Mouse (Mus musculus) urinary bladder, postnatal 25 days (tissue): ENCODE measurements at regions not wholly inside any gene's neighbourhood (a gene's known extent, or its start where the extent isn't known, plus 50 kb on each side); places are given as distances from the start of the nearest gene placed in this dataset.
"Not testable (repeated sequence)": the region's sequence is repeated elsewhere in the genome, so short reads cannot be mapped to it uniquely, and the experiment has no call there.

Source experiments
- DNase-seq: peaks from one replicate; pipeline ENCODE4 v3.0.0; 2022; ENCODE audit warnings: low spot score

GRCm38 (mm10) chr11:7705312-7705764 is 491.6 kb upstream of the Igfbp3 start:
- no peak for DNase-seq

- no peak for DNase-seq
Observed at GRCm38 (mm10) chr11:7697591-7697990, 483.9 kb upstream of the Igfbp3 start.

GRCm38 (mm10) chr11:7689701-7690100 is 476.0 kb upstream of the Igfbp3 start:
- DNase-seq, result not testable (repeated sequence)

- no peak for DNase-seq
Observed at GRCm38 (mm10) chr11:7672821-7673220, 459.1 kb upstream of the Igfbp3 start.

- no peak for DNase-seq
Observed at GRCm38 (mm10) chr11:7630637-7631036, 416.9 kb upstream of the Igfbp3 start.

- DNase-seq, result no peak
Observed at GRCm38 (mm10) chr11:7625256-7625655, 411.5 kb upstream of the Igfbp3 start.

- no peak for DNase-seq
Observed at GRCm38 (mm10) chr11:7620320-7620719, 406.6 kb upstream of the Igfbp3 start.

- DNase-seq, result no peak
Observed at GRCm38 (mm10) chr11:7610752-7611151, 397.0 kb upstream of the Igfbp3 start.

- no peak for DNase-seq
Observed at GRCm38 (mm10) chr11:7609921-7610320, 396.2 kb upstream of the Igfbp3 start.

GRCm38 (mm10) chr11:7606652-7607051 is 392.9 kb upstream of the Igfbp3 start:
- no peak for DNase-seq

- no peak for DNase-seq
Observed at GRCm38 (mm10) chr11:7592010-7592409, 378.3 kb upstream of the Igfbp3 start.

GRCm38 (mm10) chr11:7583296-7583695 is 369.6 kb upstream of the Igfbp3 start:
- DNase-seq, result no peak

- no peak for DNase-seq
Observed at GRCm38 (mm10) chr11:7568484-7568883, 354.8 kb upstream of the Igfbp3 start.

- DNase-seq, result no peak
Observed at GRCm38 (mm10) chr11:7562029-7562428, 348.3 kb upstream of the Igfbp3 start.

GRCm38 (mm10) chr11:7561437-7561836 is 347.7 kb upstream of the Igfbp3 start:
- no peak for DNase-seq

- DNase-seq, result no peak
Observed at GRCm38 (mm10) chr11:7555613-7556274, 342.0 kb upstream of the Igfbp3 start.

GRCm38 (mm10) chr11:7552154-7552553 is 338.4 kb upstream of the Igfbp3 start:
- DNase-seq, result no peak

- no peak for DNase-seq
Observed at GRCm38 (mm10) chr11:7547796-7548195, 334.1 kb upstream of the Igfbp3 start.

- DNase-seq, result no peak
Observed at GRCm38 (mm10) chr11:7545621-7546020, 331.9 kb upstream of the Igfbp3 start.

- DNase-seq, result no peak
Observed at GRCm38 (mm10) chr11:7534590-7534989, 320.9 kb upstream of the Igfbp3 start.

- DNase-seq, result no peak
Observed at GRCm38 (mm10) chr11:7533327-7533726, 319.6 kb upstream of the Igfbp3 start.

- no peak for DNase-seq
Observed at GRCm38 (mm10) chr11:7531847-7532246, 318.1 kb upstream of the Igfbp3 start.

- DNase-seq, result no peak
Observed at GRCm38 (mm10) chr11:7530482-7531148, 316.9 kb upstream of the Igfbp3 start.

- no peak for DNase-seq
Observed at GRCm38 (mm10) chr11:7519556-7519955, 305.8 kb upstream of the Igfbp3 start.
